Mouse (Mus musculus) CH12.LX (cell line): ENCODE results near the gene Pglyrp2. TPM values are rescaled to one million over a fixed set of nuclear protein-coding genes. Genes with fewer than 3 reads are reported as not detected.

Experiments used
- DNase-seq: peaks from one replicate; pipeline ENCODE4 v3.0.0-alpha.2; 2013; ENCODE audit errors: extremely low read depth
- H3K27ac ChIP-seq: 2 replicates; pipeline ENCODE4 v1.5.1; 2012; ENCODE audit warnings: low read depth, mild to moderate bottlenecking, control low read depth, moderate library complexity; ENCODE audit not compliant: insufficient read depth
- H3K27me3 ChIP-seq: replicated peaks from 2 replicates; pipeline ENCODE3; 2012; ENCODE audit warnings: inconsistent platforms
- H3K36me3 ChIP-seq, 2 experiments: replicated peaks in 1 of 2; 2 replicates each; pipeline versions ENCODE3 to v1.6.1; 2012; ENCODE audit warnings: inconsistent platforms in 1 of 2, low read length in 1 of 2, mild to moderate bottlenecking in 1 of 2, mixed read lengths in 1 of 2, moderate library complexity in 1 of 2; ENCODE audit not compliant: control insufficient read depth in 1 of 2, insufficient read depth in 1 of 2
- H3K4me1 ChIP-seq, 2 experiments: 2 replicates each; pipeline ENCODE4 v1.6.1; 2012; ENCODE audit warnings: inconsistent platforms in 1 of 2, moderate library complexity in 1 of 2; ENCODE audit not compliant: insufficient read depth in 2 of 2, control insufficient read depth in 1 of 2
- H3K4me2 ChIP-seq: 2 replicates; pipeline ENCODE4 v1.6.1; 2012; ENCODE audit warnings: low read depth, mild to moderate bottlenecking, control low read depth; ENCODE audit not compliant: poor library complexity, insufficient read depth, severe bottlenecking
- H3K4me3 ChIP-seq, 3 experiments: fragments of 150-350 bp in 1 of 3; sonication (generic) in 1 of 3; replicated peaks in 1 of 3; 2 replicates each; pipeline versions ENCODE3 to v1.5.1; 2011 to 2012; ENCODE audit warnings: low read depth in 2 of 3, low read length in 2 of 3, mild to moderate bottlenecking in 2 of 3, moderate library complexity in 2 of 3, control low read depth in 1 of 3, improper control_type of control experiment in 1 of 3, inconsistent platforms in 1 of 3, mixed read lengths in 1 of 3; ENCODE audit not compliant: poor library complexity in 1 of 3
- H3K79me2 ChIP-seq: replicated peaks from 2 replicates; pipeline ENCODE4 v1.6.1; 2012; ENCODE audit warnings: mild to moderate bottlenecking, moderate library complexity; ENCODE audit not compliant: control insufficient read depth, poor library complexity, insufficient read depth, severe bottlenecking; ENCODE audit errors: extremely low read depth
- H3K9ac ChIP-seq: 2 replicates; pipeline ENCODE4 v1.6.1; 2012; ENCODE audit warnings: low read depth, mild to moderate bottlenecking, control low read depth, moderate library complexity; ENCODE audit not compliant: insufficient read depth
- H3K9me3 ChIP-seq: replicated peaks from 2 replicates; pipeline ENCODE3; 2012; ENCODE audit warnings: low read length, inconsistent platforms, mixed read lengths
- CHD2 ChIP-seq: IDR thresholded peaks from 2 replicates; pipeline ENCODE4 v1.6.1; 2011; ENCODE audit warnings: low read length, improper control_type of control experiment
- CTCF ChIP-seq, 2 experiments: IDR thresholded peaks in 1 of 2; conservative IDR thresholded peaks in 1 of 2; 2 replicates each; pipeline ENCODE4 v1.5.1; 2011 to 2012; ENCODE audit warnings: low read depth in 2 of 2, low read length in 2 of 2, improper control_type of control experiment in 1 of 2, inconsistent platforms in 1 of 2, mild to moderate bottlenecking in 1 of 2, moderate library complexity in 1 of 2
- ELF1 ChIP-seq: IDR thresholded peaks from 2 replicates; pipeline ENCODE4 v1.6.1; 2014; ENCODE audit warnings: low read depth, mild to moderate bottlenecking, inconsistent platforms, low read length, improper control_type of control experiment
- GABPA ChIP-seq: IDR thresholded peaks from 2 replicates; pipeline ENCODE4 v1.6.1; 2012; ENCODE audit warnings: low read depth, low read length, improper control_type of control experiment, inconsistent platforms; ENCODE audit not compliant: insufficient replicate concordance
- IRF4 ChIP-seq: IDR thresholded peaks from 2 replicates; pipeline ENCODE4 v1.6.1; 2014; ENCODE audit warnings: low read depth, mild to moderate bottlenecking, inconsistent platforms, low read length, improper control_type of control experiment
- JUN ChIP-seq: IDR thresholded peaks from 2 replicates; pipeline ENCODE4 v1.6.1; 2011; ENCODE audit warnings: low read depth, mild to moderate bottlenecking, low read length, improper control_type of control experiment, moderate library complexity; ENCODE audit not compliant: insufficient read depth
- KAT2A ChIP-seq: IDR thresholded peaks from 2 replicates; pipeline ENCODE4 v1.6.1; 2012; ENCODE audit warnings: low read length, improper control_type of control experiment, inconsistent platforms; ENCODE audit not compliant: insufficient replicate concordance
- MAFK ChIP-seq: IDR thresholded peaks from 2 replicates; pipeline ENCODE4 v1.6.1; 2011; ENCODE audit warnings: low read length, improper control_type of control experiment; ENCODE audit not compliant: insufficient replicate concordance
- MAX ChIP-seq: IDR thresholded peaks from 2 replicates; pipeline ENCODE4 v1.6.1; 2011; ENCODE audit warnings: low read length, improper control_type of control experiment
- MAZ ChIP-seq: IDR thresholded peaks from 2 replicates; pipeline ENCODE4 v1.6.1; 2012; ENCODE audit warnings: low read depth, mild to moderate bottlenecking, inconsistent platforms, low read length, improper control_type of control experiment, moderate library complexity
- MEF2A ChIP-seq: IDR thresholded peaks from 2 replicates; pipeline ENCODE4 v1.6.1; 2014; ENCODE audit warnings: low read depth, mild to moderate bottlenecking, inconsistent platforms, low read length, improper control_type of control experiment, borderline replicate concordance
- MYC ChIP-seq: IDR thresholded peaks from 2 replicates; pipeline ENCODE4 v1.6.1; 2011; ENCODE audit warnings: low read depth, mild to moderate bottlenecking, improper control_type of control experiment, low read length
- NRF1 ChIP-seq: IDR thresholded peaks from 2 replicates; pipeline ENCODE4 v1.6.1; 2014; ENCODE audit warnings: low read depth, mild to moderate bottlenecking, inconsistent platforms, low read length, improper control_type of control experiment, moderate library complexity
- POLR2AphosphoS2 ChIP-seq: IDR thresholded peaks from 2 replicates; pipeline ENCODE4 v1.6.1; 2011; ENCODE audit warnings: low read depth, low read length, improper control_type of control experiment
- RAD21 ChIP-seq: IDR thresholded peaks from 2 replicates; pipeline ENCODE4 v1.6.1; 2011; ENCODE audit warnings: low read depth, mild to moderate bottlenecking, low read length, improper control_type of control experiment, moderate library complexity
- RCOR1 ChIP-seq: conservative IDR thresholded peaks from 2 replicates; pipeline ENCODE4 v1.6.1; 2012; ENCODE audit warnings: low read depth, mild to moderate bottlenecking, inconsistent platforms, low read length, improper control_type of control experiment
- SMC3 ChIP-seq: IDR thresholded peaks from 2 replicates; pipeline ENCODE4 v1.6.1; 2011; ENCODE audit warnings: low read depth, low read length, improper control_type of control experiment
- USF1 ChIP-seq: IDR thresholded peaks from 2 replicates; pipeline ENCODE4 v1.6.1; 2014; ENCODE audit warnings: low read depth, mild to moderate bottlenecking, inconsistent platforms, low read length, improper control_type of control experiment
- dilution Hi-C: fragments of 300-500 bp; cut with MboI; formaldehyde crosslinking; loops from 2 replicates; pipeline ENCODE4 v1.14.3; 2020; ENCODE audit warnings: low sequenced_read_pairs; ENCODE audit not compliant: extremely low pct_unique_long_range_greater_than_20kb, extremely low pct_ligation_motif_present
- in situ Hi-C: fragments of 300-500 bp; cut with MboI; formaldehyde crosslinking; loops from 3 replicates; pipeline ENCODE4 v1.14.3; 2019; ENCODE audit warnings: low sequenced_read_pairs, low pct_ligation_motif_present, low pct_unique_long_range_greater_than_20kb, mixed read lengths
- polyA plus RNA-seq: library from polyadenylated mRNA; unstranded; fragments of >175 nt; gene quantifications from 2 replicates; pipeline ENCODE4 v1.2.1, GENCODE M21; 2012; ENCODE audit warnings: low read depth; ENCODE audit not compliant: insufficient read length
- total RNA-seq, 2 experiments: library from RNA; depleted of rRNA; stranded (reverse); fragments of 300-350 nt in 1 of 2; fragments of >200 nt in 1 of 2; gene quantifications; 2 replicates each; pipeline ENCODE4 v1.2.3; 2012 to 2014

Gene Pglyrp2
- total and polyA plus RNA-seq, 3 experiments: 2.0 to 5.8 (median 4.1) TPM

DNA sequence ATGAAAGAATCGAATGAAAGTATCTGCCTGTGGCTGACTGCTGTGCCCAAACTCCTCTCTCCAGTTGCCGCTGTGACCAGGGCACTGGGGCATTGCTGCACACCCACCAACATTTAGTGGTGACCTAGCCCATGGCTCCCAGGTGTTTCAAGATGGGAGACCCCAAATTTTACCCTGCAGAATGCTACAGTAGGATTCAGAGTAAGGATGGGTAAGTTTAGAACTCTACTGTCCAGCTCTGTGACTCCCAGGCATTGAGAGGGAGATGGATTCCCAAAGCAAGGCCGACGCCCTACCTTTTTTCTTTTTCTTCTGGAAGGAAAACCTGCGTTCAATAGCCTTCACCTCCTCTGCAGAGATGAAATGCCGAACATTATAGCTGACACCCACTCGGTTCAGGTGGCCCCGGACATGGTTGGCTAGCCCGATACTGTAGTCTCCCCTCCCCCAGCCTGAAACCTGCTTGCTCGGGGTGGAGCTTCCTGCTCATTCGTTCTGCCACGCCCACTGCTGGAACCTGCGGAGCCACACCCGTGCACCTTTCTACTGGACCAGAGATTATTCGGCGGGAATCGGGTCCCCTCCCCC, 54.9 kb downstream of the Pglyrp2 start (continued):
- no peak for TF ChIP-seq IRF4

DNA sequence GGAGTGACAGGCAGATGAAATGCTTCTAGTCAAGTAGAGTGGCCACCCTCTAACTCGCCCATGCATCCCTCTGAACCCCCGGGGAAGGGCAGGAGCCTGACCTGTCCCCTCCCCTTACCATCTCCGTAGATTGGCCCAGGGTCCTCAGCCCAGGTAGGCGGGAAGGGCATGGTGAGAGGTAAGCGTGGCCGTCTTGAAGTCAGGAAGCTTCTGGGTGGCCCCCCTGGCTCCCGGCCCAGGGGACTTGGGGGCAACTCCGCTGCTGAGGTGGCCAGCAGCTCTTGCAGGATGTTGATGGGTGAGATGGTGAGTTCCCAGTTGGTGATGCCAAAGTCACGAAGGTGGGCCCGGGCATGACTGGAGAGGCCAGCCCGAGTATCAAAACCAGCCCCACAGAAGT, 56.3 kb downstream of the Pglyrp2 start:
- TF ChIP-seq USF1: no peak
- TF ChIP-seq SMC3: no peak
- no peak for TF ChIP-seq RAD21
- no peak for TF ChIP-seq MAZ
- no peak for TF ChIP-seq NRF1
- TF ChIP-seq JUN: no peak
- no peak for TF ChIP-seq RCOR1
- no peak for TF ChIP-seq MAFK
- no peak for TF ChIP-seq MEF2A
- TF ChIP-seq CTCF (conservative IDR thresholded peaks at IDR 0.05 in 1 of 2, IDR thresholded peaks at IDR 0.05 in 1 of 2; ENCODE audit: low read depth in 2 of 2, low read length in 2 of 2): no peak
- no peak for TF ChIP-seq GABPA
- no peak for TF ChIP-seq IRF4
- TF ChIP-seq MAX: no peak
- TF ChIP-seq MYC: no peak
- no peak for TF ChIP-seq ELF1
- no peak for TF ChIP-seq CHD2
- TF ChIP-seq POLR2AphosphoS2: no peak
- no peaks in the 10 kb centered on the region for H3K9me3 ChIP-seq
- H3K27me3 ChIP-seq: no peaks in the 10 kb centered on the region
- DNase-seq: no peak
- H3K4me3 ChIP-seq: no peak overlapping the region
- peaks cover 0 to 5% of the 10 kb centered on the region in 2 experiments for H3K36me3 ChIP-seq
- H3K79me2 ChIP-seq: peaks cover 13% of the 10 kb centered on the region
- H3K4me1 ChIP-seq: peaks cover 6 to 16% of the 10 kb centered on the region in 2 experiments
- dilution Hi-C loops (no loop called here), in situ Hi-C loops (no loop called here)
- no peak overlapping the region for H3K27ac ChIP-seq
- no peak overlapping the region for H3K4me2 ChIP-seq
- no peak overlapping the region for H3K9ac ChIP-seq

DNA sequence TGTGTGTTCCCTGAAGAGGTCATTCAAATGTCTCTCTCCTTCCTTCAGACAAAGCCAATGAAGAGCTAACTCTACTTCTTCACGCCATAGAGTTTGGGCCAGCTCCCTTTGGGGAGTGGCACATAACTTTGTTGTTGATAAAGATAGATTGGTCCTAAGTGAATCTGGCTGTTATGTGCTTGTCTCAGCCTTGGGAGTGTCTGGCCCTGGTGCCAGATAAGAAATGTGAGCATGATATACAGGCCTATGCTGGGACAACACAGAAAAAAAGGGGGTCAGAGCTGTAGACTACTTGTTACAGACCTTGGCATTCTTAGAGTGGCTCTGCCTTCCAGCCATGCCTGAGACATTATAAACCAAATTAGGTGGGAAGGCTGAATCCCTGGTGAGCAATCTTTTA, 58.7 kb downstream of the Pglyrp2 start:
- DNase-seq: no peak
- H3K4me2 ChIP-seq: peak overlapping the region; percentile 72
- peaks cover 9 to 24% of the 10 kb centered on the region in 2 experiments for H3K4me1 ChIP-seq
- H3K27ac ChIP-seq: no peak overlapping the region
- no peaks in the 10 kb centered on the region for H3K27me3 ChIP-seq
- dilution Hi-C loops (no loop called here), in situ Hi-C loops (no loop called here)
- no peak overlapping the region for H3K4me3 ChIP-seq
- no peak overlapping the region for H3K9ac ChIP-seq
- TF ChIP-seq KAT2A (no peak), RCOR1 (no peak)
- H3K36me3 ChIP-seq: peaks cover 15 to 29% of the 10 kb centered on the region in 2 experiments
- peaks cover 22% of the 10 kb centered on the region for H3K79me2 ChIP-seq
- H3K9me3 ChIP-seq: no peaks in the 10 kb centered on the region
